Mouse (Mus musculus): Measurements from ENCODE around the gene Angptl2. TPM values are rescaled to one million over a fixed set of nuclear protein-coding genes. Genes with fewer than 3 reads are reported as not detected.

Angptl2 gene
- polyA plus RNA-seq, 1 experiment from 2014 or later: 59.2 TPM

- peak overlapping the region; percentile 83 for H3K27ac ChIP-seq (replicated peaks)
- no peak overlapping the region for H3K9ac ChIP-seq
- no peaks in the 10 kb centered on the region for H3K9me3 ChIP-seq (replicated peaks)
- WGBS: 52% methylated on average over 14 of the region's 14 CpGs
- no peaks in the 10 kb centered on the region for H3K36me3 ChIP-seq
- no peak for ATAC-seq (ENCODE audit: insufficient number of reproducible peaks, low FRiP score, low TSS enrichment, low read depth)
- H3K4me2 ChIP-seq (replicated peaks): no peak overlapping the region
- no peaks in the 10 kb centered on the region for H3K27me3 ChIP-seq
- peaks cover 40% of the 10 kb centered on the region for H3K4me1 ChIP-seq
- no peak overlapping the region for H3K4me3 ChIP-seq (replicated peaks)
Measured at GRCm38 (mm10) chr2:33179171-33179929, 36.5 kb upstream of the Angptl2 start.

- 0 out of 2 replicates have a peak, but pooled peaks have one; percentile 31 for ATAC-seq (ENCODE audit: insufficient number of reproducible peaks, low FRiP score, low TSS enrichment, low read depth)
- Histone ChIP-seq H3K9me3 (replicated peaks) (no peaks in the 10 kb centered on the region), H3K4me2 (replicated peaks) (peak overlapping the region; percentile 8; the same call in 1 of the 2 replicates), H3K9ac (no peak overlapping the region), H3K27ac (replicated peaks) (peak overlapping the region; percentile 83), H3K27me3 (no peaks in the 10 kb centered on the region), H3K4me3 (replicated peaks) (no peak overlapping the region), H3K36me3 (no peaks in the 10 kb centered on the region), H3K4me1 (peaks cover 42% of the 10 kb centered on the region)
- WGBS: 35% methylated on average over 16 of the region's 16 CpGs
Measured at GRCm38 (mm10) chr2:33179930-33180630, 35.8 kb upstream of the Angptl2 start.

GRCm38 (mm10) chr2:33183321-33183720 lies 32.5 kb upstream of the Angptl2 start:
- no peak overlapping the region for H3K4me2 ChIP-seq (replicated peaks)
- H3K4me1 ChIP-seq: peaks cover 44% of the 10 kb centered on the region
- H3K9ac ChIP-seq: no peak overlapping the region
- WGBS: 95% methylated on average over 7 of the region's 7 CpGs
- no peaks in the 10 kb centered on the region for H3K9me3 ChIP-seq (replicated peaks)
- no peak for ATAC-seq (ENCODE audit: insufficient number of reproducible peaks, low FRiP score, low TSS enrichment, low read depth)
- H3K27ac ChIP-seq (replicated peaks): no peak overlapping the region
- H3K27me3 ChIP-seq: no peaks in the 10 kb centered on the region
- H3K36me3 ChIP-seq: no peaks in the 10 kb centered on the region
- no peak overlapping the region for H3K4me3 ChIP-seq (replicated peaks)

GRCm38 (mm10) chr2:33184641-33185040 lies 31.2 kb upstream of the Angptl2 start:
- no peak overlapping the region for H3K9ac ChIP-seq
- ATAC-seq (ENCODE audit: insufficient number of reproducible peaks, low FRiP score, low TSS enrichment, low read depth): no peak
- no peaks in the 10 kb centered on the region for H3K36me3 ChIP-seq
- WGBS: 65% methylated on average over 10 of the region's 10 CpGs
- H3K4me3 ChIP-seq (replicated peaks): no peak overlapping the region
- H3K4me2 ChIP-seq (replicated peaks): no peak overlapping the region
- H3K27ac ChIP-seq (replicated peaks): no peak overlapping the region
- H3K9me3 ChIP-seq (replicated peaks): no peaks in the 10 kb centered on the region
- peaks cover 31% of the 10 kb centered on the region for H3K4me1 ChIP-seq
- H3K27me3 ChIP-seq: no peaks in the 10 kb centered on the region

GRCm38 (mm10) chr2:33185258-33185657 lies 30.6 kb upstream of the Angptl2 start:
- H3K9ac ChIP-seq: no peak overlapping the region
- H3K4me3 ChIP-seq (replicated peaks): no peak overlapping the region
- WGBS: 73% methylated on average over 7 of the region's 7 CpGs
- no peaks in the 10 kb centered on the region for H3K27me3 ChIP-seq
- H3K4me1 ChIP-seq: peaks cover 25% of the 10 kb centered on the region
- no peaks in the 10 kb centered on the region for H3K36me3 ChIP-seq
- no peak overlapping the region for H3K4me2 ChIP-seq (replicated peaks)
- no peaks in the 10 kb centered on the region for H3K9me3 ChIP-seq (replicated peaks)
- no peak for ATAC-seq (ENCODE audit: insufficient number of reproducible peaks, low FRiP score, low TSS enrichment, low read depth)
- 0 out of 2 replicates have a peak overlapping the region, but pooled peaks have one; percentile 39 for H3K27ac ChIP-seq (replicated peaks)

GRCm38 (mm10) chr2:33186505-33186904 lies 29.4 kb upstream of the Angptl2 start:
- Histone ChIP-seq H3K9ac (no peak overlapping the region), H3K4me2 (replicated peaks) (no peak overlapping the region), H3K4me3 (replicated peaks) (no peak overlapping the region), H3K36me3 (no peaks in the 10 kb centered on the region), H3K27me3 (no peaks in the 10 kb centered on the region), H3K27ac (replicated peaks) (peak overlapping the region; percentile 49; the same call in 1 of the 2 replicates), H3K9me3 (replicated peaks) (no peaks in the 10 kb centered on the region), H3K4me1 (peaks cover 19% of the 10 kb centered on the region; the same call in 1 of the 2 replicates)
- WGBS: 75% methylated on average over 7 of the region's 7 CpGs
- ATAC-seq (ENCODE audit: insufficient number of reproducible peaks, low FRiP score, low TSS enrichment, low read depth): no peak

GRCm38 (mm10) chr2:33187874-33188273 lies 28.0 kb upstream of the Angptl2 start:
- 78% methylated on average over 2 of the region's 2 CpGs for WGBS
- H3K4me1 ChIP-seq: peaks cover 19% of the 10 kb centered on the region; the same call in 1 of the 2 replicates
- no peaks in the 10 kb centered on the region for H3K9me3 ChIP-seq (replicated peaks)
- H3K4me3 ChIP-seq (replicated peaks): no peak overlapping the region
- ATAC-seq (ENCODE audit: insufficient number of reproducible peaks, low FRiP score, low TSS enrichment, low read depth): no peak
- H3K4me2 ChIP-seq (replicated peaks): no peak overlapping the region
- no peak overlapping the region for H3K9ac ChIP-seq
- H3K27me3 ChIP-seq: no peaks in the 10 kb centered on the region
- no peaks in the 10 kb centered on the region for H3K36me3 ChIP-seq
- H3K27ac ChIP-seq (replicated peaks): no peak overlapping the region

- WGBS: 90% methylated on average over 6 of the region's 6 CpGs
Measured at GRCm38 (mm10) chr2:33188925-33189670, 26.8 kb upstream of the Angptl2 start.

GRCm38 (mm10) chr2:33189976-33190375 lies 25.9 kb upstream of the Angptl2 start:
- Histone ChIP-seq H3K36me3 (no peaks in the 10 kb centered on the region), H3K4me3 (replicated peaks) (no peak overlapping the region), H3K4me2 (replicated peaks) (no peak overlapping the region), H3K27ac (replicated peaks) (no peak overlapping the region), H3K4me1 (peaks cover 28% of the 10 kb centered on the region; the same call in 1 of the 2 replicates), H3K27me3 (no peaks in the 10 kb centered on the region), H3K9ac (no peak overlapping the region), H3K9me3 (replicated peaks) (no peaks in the 10 kb centered on the region)
- 77% methylated on average over 3 of the region's 3 CpGs for WGBS
- no peak for ATAC-seq (ENCODE audit: insufficient number of reproducible peaks, low FRiP score, low TSS enrichment, low read depth)

More at GRCm38 (mm10) chr2:33188925-33189670, 26.8 kb upstream of the Angptl2 start:
- H3K27ac ChIP-seq (replicated peaks): no peak overlapping the region
- no peak overlapping the region for H3K4me3 ChIP-seq (replicated peaks)
- H3K9me3 ChIP-seq (replicated peaks): no peaks in the 10 kb centered on the region
- no peak overlapping the region for H3K9ac ChIP-seq
- H3K36me3 ChIP-seq: no peaks in the 10 kb centered on the region
- no peak for ATAC-seq (ENCODE audit: insufficient number of reproducible peaks, low FRiP score, low TSS enrichment, low read depth)
- peaks cover 25% of the 10 kb centered on the region; the same call in 1 of the 2 replicates for H3K4me1 ChIP-seq
- H3K4me2 ChIP-seq (replicated peaks): no peak overlapping the region
- H3K27me3 ChIP-seq: no peaks in the 10 kb centered on the region

- H3K36me3 ChIP-seq: no peaks in the 10 kb centered on the region
- no peak overlapping the region for H3K4me3 ChIP-seq (replicated peaks)
- H3K9ac ChIP-seq: no peak overlapping the region
- no peaks in the 10 kb centered on the region for H3K9me3 ChIP-seq (replicated peaks)
- no peak overlapping the region for H3K4me2 ChIP-seq (replicated peaks)
- no peaks in the 10 kb centered on the region for H3K27me3 ChIP-seq
- 75% methylated on average over 14 of the region's 14 CpGs for WGBS
- H3K4me1 ChIP-seq: peaks cover 15% of the 10 kb centered on the region
- no peak for ATAC-seq (ENCODE audit: insufficient number of reproducible peaks, low FRiP score, low TSS enrichment, low read depth)
- no peak overlapping the region for H3K27ac ChIP-seq (replicated peaks)
Measured at GRCm38 (mm10) chr2:33200368-33201068, 15.4 kb upstream of the Angptl2 start.
